Mouse (Mus musculus) CH12.LX (cell line): Measurements from ENCODE around the gene Bcr.

Source experiments
- CHD2 ChIP-seq: IDR thresholded peaks from 2 replicates; pipeline ENCODE4 v1.6.1; 2011; ENCODE audit warnings: low read length, improper control_type of control experiment
- CTCF ChIP-seq, 2 experiments: IDR thresholded peaks in 1 of 2; conservative IDR thresholded peaks in 1 of 2; 2 replicates each; pipeline ENCODE4 v1.5.1; 2011 to 2012; ENCODE audit warnings: low read depth in 2 of 2, low read length in 2 of 2, improper control_type of control experiment in 1 of 2, inconsistent platforms in 1 of 2, mild to moderate bottlenecking in 1 of 2, moderate library complexity in 1 of 2
- EP300 ChIP-seq: IDR thresholded peaks from 2 replicates; pipeline ENCODE4 v1.6.1; 2011; ENCODE audit warnings: low read length, improper control_type of control experiment
- KAT2A ChIP-seq: IDR thresholded peaks from 2 replicates; pipeline ENCODE4 v1.6.1; 2012; ENCODE audit warnings: low read length, improper control_type of control experiment, inconsistent platforms; ENCODE audit not compliant: insufficient replicate concordance
- MXI1 ChIP-seq: IDR thresholded peaks from 2 replicates; pipeline ENCODE4 v1.6.1; 2011; ENCODE audit warnings: mild to moderate bottlenecking, low read depth, low read length, improper control_type of control experiment
- MYC ChIP-seq: IDR thresholded peaks from 2 replicates; pipeline ENCODE4 v1.6.1; 2011; ENCODE audit warnings: low read depth, mild to moderate bottlenecking, improper control_type of control experiment, low read length
- POLR2A ChIP-seq: IDR thresholded peaks from 2 replicates; pipeline ENCODE4 v1.6.1; 2011; ENCODE audit warnings: low read depth, mild to moderate bottlenecking, improper control_type of control experiment, low read length
- RCOR1 ChIP-seq: conservative IDR thresholded peaks from 2 replicates; pipeline ENCODE4 v1.6.1; 2012; ENCODE audit warnings: low read depth, mild to moderate bottlenecking, inconsistent platforms, low read length, improper control_type of control experiment
- SIN3A ChIP-seq: IDR thresholded peaks from 2 replicates; pipeline ENCODE4 v1.6.1; 2012; ENCODE audit warnings: low read length, improper control_type of control experiment, inconsistent platforms

GRCm38 (mm10) chr10:75078174-75079128 lies 18.1 kb downstream of the Bcr start:
- TF ChIP-seq EP300 (no peak; the same call in 1 of the 2 replicates), CHD2 (no peak), POLR2A (no peak), MXI1 (no peak), CTCF (conservative IDR thresholded peaks at IDR 0.05 in 1 of 2, IDR thresholded peaks at IDR 0.05 in 1 of 2; ENCODE audit: low read depth in 2 of 2, low read length in 2 of 2) (no peak), MYC (no peak), KAT2A (no peak), SIN3A (no peak), RCOR1 (no peak)
